Mouse (Mus musculus) urinary bladder, postnatal 4 days (tissue): ENCODE results near the gene Lamtor1.
A peak's percentile ranks its signal among the peaks of the same experiment; 100 is the strongest.

Source experiments
- DNase-seq, 2 experiments: peaks; one replicate each; pipeline ENCODE4 v3.0.0; 2021 to 2022; ENCODE audit warnings: low spot score in 2 of 2

Gene Lamtor1

DNA sequence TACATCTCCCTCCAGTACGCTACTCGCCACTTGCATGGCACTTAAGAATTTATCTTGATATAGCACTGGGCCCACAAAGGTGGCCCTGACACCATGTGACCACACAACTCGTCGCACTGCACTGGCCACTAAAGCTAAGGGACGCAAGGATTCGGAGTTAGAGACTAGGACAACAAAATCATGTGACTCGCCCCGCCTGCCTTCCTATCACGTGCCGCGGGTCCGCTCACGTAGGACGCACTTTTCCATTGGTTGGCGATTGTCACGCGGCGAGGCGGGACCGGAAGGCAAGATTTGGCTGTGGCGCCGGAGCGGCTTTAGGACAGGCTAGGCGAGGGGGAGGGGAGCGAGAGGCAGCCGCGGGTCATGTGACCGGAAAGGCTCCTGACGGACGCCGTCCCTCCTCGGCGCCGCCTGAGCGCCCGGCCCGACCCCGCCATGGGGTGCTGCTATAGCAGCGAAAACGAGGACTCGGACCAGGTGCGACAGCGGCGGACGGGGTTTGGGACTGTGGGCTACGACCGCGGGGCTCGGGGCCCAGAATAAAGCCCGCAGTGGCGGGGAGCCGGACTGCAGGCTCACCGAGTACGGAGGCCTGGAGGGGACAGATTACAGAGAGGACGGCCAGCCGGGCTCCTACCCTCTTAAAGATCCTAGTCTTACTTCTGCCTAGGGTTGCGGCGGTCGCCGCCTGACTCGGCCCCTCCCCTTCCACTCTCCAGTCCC lies at the start of gene Lamtor1:
TSS of gene Lamtor1 (plus strand) at position 344 of the 726 bp plus-strand sequence.
- peak; percentile 99 to 100 for DNase-seq

GRCm38 (mm10) chr7:101857094-101857493 lies 48.6 kb upstream of the Lamtor1 start, which contains the start of gene Folr2:
Folr2 (minus strand) TSS chr7:101857194.
- DNase-seq = no peak

- DNase-seq = no peak
Measured at GRCm38 (mm10) chr7:101858362-101858761, 47.3 kb upstream of the Lamtor1 start.

GRCm38 (mm10) chr7:101860978-101861377 lies 44.7 kb upstream of the Lamtor1 start:
- DNase-seq = no peak

DNA sequence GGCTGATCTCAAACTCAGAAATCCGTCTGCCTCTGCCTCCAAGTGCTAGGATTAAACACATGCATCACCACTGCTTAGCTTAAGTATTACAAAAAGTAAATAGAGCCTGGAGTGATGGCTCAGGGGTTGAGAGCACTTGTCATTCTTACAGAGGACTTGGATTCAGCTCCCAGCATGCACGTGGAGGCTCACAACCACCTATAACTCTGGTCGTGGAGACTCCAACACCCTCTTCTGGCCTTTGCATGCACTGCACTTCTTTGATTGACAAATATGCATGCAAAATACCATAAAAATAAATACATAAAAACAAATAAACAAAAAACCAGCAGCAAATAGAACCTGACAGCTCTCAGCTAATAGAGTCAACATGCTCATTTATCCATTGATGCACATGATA lies 43.4 kb upstream of the Lamtor1 start:
- DNase-seq = no peak

GRCm38 (mm10) chr7:101863415-101863814 lies 42.3 kb upstream of the Lamtor1 start, which contains the start of gene Anapc15:
Anapc15 (plus strand) TSS chr7:101863715.
- no peak for DNase-seq

GRCm38 (mm10) chr7:101866491-101867265 lies 39.0 kb upstream of the Lamtor1 start:
- DNase-seq = no peak

DNA sequence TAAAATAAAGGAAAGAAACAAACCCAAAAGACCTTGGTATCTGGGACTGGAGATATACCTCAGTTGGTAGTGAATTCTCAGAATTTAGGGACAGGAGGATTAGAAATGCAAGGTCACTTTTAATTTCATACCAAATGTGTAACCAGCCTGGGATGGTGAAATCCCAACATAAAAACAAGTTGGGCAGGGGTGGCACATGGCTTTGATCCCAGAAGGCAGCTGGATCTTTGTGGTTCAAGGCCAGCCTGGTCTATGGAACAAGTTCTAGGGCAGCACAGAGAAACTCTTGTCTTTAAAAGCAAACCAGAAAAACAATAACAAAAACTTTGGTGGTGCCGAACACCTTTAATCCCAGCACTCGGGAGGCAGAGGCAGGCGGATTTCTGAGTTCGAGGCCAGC lies 38.2 kb upstream of the Lamtor1 start:
- DNase-seq = no peak

GRCm38 (mm10) chr7:101868241-101869162 lies 37.2 kb upstream of the Lamtor1 start:
- DNase-seq = no peak

- no peak for DNase-seq
Measured at GRCm38 (mm10) chr7:101869163-101869500, 36.6 kb upstream of the Lamtor1 start.

GRCm38 (mm10) chr7:101870629-101871028 lies 35.1 kb upstream of the Lamtor1 start, which contains the start of gene Folr1:
Folr1 (minus strand) TSS chr7:101870788.
- DNase-seq = no peak

DNA sequence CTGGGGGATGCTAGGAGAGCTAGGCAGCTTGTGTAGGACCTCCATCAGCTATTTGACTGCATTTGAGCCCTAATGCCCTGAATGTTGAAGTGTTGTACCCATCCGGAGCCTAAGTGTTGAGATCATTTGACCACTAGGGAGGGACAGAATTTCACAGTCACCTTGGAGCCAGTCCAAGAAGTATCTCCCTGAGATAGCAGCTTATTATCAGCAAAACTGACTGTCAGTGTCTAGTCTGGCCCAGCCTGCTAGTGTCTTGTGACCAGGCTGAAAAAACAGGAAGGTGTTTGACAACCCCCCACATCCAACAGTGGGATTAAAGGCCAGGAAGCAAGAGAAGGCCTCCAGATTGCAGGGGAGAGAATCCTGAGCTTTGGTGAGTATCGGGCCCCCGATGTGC lies 34.4 kb upstream of the Lamtor1 start:
- no peak for DNase-seq

DNA sequence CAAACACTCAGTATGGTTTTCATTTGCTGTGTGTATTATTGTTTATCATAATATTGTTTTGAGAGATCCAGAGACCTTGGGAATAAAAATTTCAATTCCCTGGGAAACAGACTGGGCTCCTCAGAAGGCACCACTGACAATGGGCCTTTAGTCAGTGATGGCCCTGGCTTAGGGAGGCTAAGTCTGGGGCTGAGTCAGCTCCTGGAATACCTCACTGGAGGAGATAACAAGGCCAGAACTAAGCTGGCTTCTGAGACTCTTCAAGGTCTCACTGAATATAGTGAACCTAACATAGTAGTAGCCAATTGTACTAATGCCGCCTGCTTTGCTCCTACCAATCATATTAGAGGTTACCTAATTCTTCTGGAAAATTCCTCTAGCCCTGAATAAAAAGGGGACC lies 29.7 kb upstream of the Lamtor1 start:
- no peak for DNase-seq

- no peak for DNase-seq
Measured at GRCm38 (mm10) chr7:101880855-101881254, 24.8 kb upstream of the Lamtor1 start.

DNA sequence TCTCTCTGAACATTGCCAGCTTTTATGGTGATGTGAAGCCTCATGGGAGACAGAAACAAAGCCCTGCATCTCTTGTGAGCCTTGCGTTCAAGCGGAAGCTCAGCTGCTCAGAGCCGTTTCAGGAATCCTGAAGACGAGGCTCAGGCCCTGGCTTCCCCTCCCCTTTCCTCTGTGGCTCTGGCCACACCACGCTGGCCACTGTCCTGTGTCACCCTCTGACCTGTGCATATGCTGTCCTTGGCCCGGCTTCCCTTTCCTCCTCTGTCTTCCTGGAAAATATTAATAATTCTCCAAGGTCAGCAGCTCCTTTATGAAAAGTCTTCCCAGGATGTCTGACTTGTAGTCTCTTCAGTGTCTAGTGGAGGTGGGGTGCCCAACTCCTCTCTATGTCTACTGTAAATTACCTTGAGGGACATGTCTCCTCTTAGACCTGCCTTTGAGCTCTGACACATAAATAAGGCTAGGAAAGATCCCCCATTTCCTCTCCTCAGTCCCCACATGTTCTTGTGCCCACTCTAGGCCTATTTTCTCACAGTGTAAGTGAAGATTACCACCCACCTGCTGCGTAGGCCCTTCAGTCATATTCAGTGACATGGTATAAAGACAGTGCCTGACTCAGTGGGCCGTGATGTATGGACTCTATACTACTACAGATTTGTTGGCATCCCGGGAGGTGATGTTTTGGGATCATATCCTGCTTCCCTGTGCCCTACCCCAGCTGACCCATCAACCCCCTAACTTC lies 23.1 kb upstream of the Lamtor1 start:
- no peak for DNase-seq

GRCm38 (mm10) chr7:101884160-101884559 lies 21.5 kb upstream of the Lamtor1 start:
- no peak for DNase-seq

DNA sequence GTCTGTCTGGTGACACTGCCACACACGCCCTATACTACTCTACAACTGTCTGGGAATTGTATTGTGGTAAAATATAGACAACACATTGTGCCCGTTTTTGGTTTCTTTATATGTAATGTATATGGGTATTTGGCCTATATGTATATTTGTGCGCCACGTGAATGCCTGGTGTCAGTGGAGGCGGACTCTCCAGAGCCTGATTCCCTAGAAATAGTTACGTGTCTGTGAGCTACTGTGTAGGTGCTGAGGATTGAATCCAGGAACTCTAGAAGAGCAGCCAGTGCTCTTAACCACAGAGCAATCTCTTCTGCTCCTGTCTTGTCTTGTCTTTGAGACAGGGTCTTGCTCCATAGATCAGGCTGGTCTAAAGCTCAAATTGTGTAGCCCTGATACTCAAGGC lies 19.4 kb upstream of the Lamtor1 start:
- no peak for DNase-seq

DNA sequence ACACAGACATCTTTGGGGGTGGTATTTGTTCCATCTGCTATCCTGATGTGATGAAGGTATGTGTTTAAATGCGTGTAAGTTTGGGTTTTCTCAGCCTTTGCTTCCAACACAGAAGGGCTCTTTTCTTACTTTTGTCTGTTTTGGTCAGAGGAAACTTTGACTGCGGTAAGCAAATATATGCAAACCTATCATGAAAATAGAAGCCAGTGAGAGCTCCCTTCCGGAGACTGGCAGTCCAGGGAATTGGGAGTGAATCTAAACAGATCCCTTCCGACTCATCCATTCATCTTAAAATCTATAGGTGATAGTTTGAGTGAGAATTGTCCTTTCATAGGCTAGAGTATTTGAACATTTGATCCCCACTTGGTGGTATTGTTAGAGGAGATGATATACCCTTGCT lies 17.2 kb upstream of the Lamtor1 start:
- no peak for DNase-seq

DNA sequence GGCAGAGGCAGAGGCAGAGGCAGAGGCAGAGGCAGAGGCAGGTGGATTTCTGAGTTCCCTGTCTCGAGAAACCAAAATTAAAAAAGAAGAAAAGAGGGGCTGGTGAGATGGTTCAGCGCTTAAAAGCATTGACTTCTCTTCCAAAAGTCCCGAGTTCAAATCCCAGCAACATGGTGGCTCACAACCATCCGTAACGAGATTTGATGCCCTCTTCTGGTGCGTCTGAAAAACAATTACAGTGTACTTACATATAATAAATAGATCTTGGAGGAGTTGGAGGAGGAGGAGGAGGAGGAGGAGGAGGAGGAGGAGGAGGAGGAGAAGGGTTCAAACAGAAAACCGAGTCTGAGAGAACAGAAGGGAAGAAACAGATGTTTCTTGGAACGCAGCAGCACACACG lies 10.0 kb upstream of the Lamtor1 start:
- no peak for DNase-seq

GRCm38 (mm10) chr7:101896104-101897066 lies 9.3 kb upstream of the Lamtor1 start:
- peak; percentile 94 to 95 for DNase-seq
